Comparison of ENCODE assay signal across 8 mouse cellular contexts in the genomic region with DNA sequence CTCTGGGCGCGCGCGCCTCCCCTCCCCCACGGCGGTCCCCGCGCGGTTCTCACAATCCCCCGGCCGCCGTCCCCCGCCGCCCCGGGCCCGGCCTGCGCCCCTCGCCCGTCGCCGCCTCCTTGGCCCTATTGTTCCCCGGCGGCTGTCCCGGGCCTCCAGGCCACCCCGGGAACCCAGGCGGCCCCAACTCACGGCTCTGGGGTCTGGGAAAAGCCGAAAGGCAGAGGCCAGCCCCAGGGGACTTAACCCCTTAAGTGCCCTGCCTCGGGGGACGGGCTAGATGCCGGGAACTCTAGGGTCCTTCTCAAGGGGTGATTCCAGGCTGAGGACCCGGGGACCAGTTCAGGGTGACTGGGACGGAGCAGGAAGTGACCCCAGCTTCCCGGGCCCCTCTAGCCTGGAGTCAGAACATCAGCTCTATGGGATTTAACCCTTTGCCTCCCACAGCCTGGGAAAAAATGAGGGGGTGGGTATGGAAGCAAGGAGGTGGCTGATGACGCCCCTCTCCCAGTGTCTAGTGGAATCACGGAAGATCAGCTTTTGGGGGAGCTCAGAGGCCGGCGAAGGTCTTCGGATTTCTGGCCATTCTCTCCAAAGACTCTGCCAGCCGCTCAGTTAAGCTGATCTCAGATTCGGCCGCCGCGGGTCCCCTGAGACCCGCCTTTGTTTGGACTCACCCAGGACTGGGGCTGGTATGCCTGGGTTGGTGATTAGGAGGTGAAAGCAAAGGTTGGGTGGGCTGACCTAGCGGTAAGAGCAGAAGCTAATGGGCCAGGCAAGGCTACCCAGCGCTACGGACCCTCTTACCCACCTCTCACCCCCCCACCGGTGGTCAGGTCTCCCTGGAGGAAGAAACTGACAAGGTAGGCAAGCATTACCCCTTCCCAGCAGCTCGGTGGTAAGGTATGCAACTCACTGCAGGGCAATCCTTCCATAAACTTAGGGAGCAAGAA. TPM values are rescaled to one million over a fixed set of nuclear protein-coding genes. Genes with fewer than 3 reads are reported as not detected.
DNase-seq lines count a peak whose midpoint lies in the region; ATAC-seq lines count a peak whose summit lies in the region.

A gene (minus strand): TSS at position 907 of the 953 bp plus-strand sequence.

- H3K27me3 ChIP-seq in hindbrain, embryonic 12.5 days, result no peaks in the 10 kb centered on the region

- H3K36me3 ChIP-seq in hindbrain, embryonic 12.5 days, result peaks cover 28% of the 10 kb centered on the region

- H3K4me1 ChIP-seq in hindbrain, embryonic 12.5 days, result peaks cover 26% of the 10 kb centered on the region

- H3K4me2 ChIP-seq in hindbrain, embryonic 12.5 days (replicated peaks), result peak within 1 kb of the TSS; percentile 82

- peak; percentile 87 for DNase-seq in Muller cell, postnatal 12 days (ENCODE audit: inconsistent ontology term)
- peak; percentile 82 for DNase-seq in cerebellum, adult 9-10 months
- peak; percentile 75 to 79 for DNase-seq in frontal cortex, postnatal 14 days (ENCODE audit: low spot score in 2 of 2)
- DNase-seq in layer of hippocampus, postnatal 14 days (ENCODE audit: low spot score in 2 of 2), result peak; percentile 82 to 89
- DNase-seq in lung, postnatal 10 days, result peak; percentile 91
- DNase-seq in retina, adult 2 months (ENCODE audit: low read depth, low spot score), result peak; percentile 69
- DNase-seq in urinary bladder, postnatal 14 days (ENCODE audit: low spot score), result peak; percentile 75

- H3K9me3 ChIP-seq in hindbrain, embryonic 12.5 days (replicated peaks), result no peaks in the 10 kb centered on the region

- H3K4me3 ChIP-seq in hindbrain, embryonic 12.5 days, result peak within 1 kb of the TSS; percentile 100

- peak within 1 kb of the TSS; percentile 87 for H3K27ac ChIP-seq in hindbrain, embryonic 12.5 days

- WGBS in hindbrain, embryonic 12.5 days, result under 1% methylated on average over 43 of the region's 50 CpGs

- H3K9ac ChIP-seq in hindbrain, embryonic 12.5 days, result peak within 1 kb of the TSS; percentile 98

- peak; percentile 94 for ATAC-seq in hindbrain, embryonic 12.5 days (ENCODE audit: low FRiP score)

RNA-seq across cellular contexts. Expression of the gene that starts here (rescaled TPM):
- 35.8 and 37.2 TPM in 2 replicates for polyA plus RNA-seq in hindbrain, embryonic 12.5 days (2016; fragmentation: Nextera tagmentation; extraction: Ambion mirVana)
- 10 to 100 TPM; 21.3 to 22.6 TPM for total RNA-seq in layer of hippocampus, postnatal 14 days (2021)

Comparison
In these comparisons a context has a peak if more than half of its experiments do, and no peak if none do; other contexts are left out.
1. Peak in every context shown above with its lines: DNase-seq, ATAC-seq, H3K4me3 ChIP-seq and H3K27ac ChIP-seq.